Mouse (Mus musculus) intestine, embryonic 16.5 days (tissue): ENCODE measurements around the gene Taf10. TPM values are rescaled to one million over a fixed set of nuclear protein-coding genes. Genes with fewer than 3 reads are reported as not detected.
A peak's percentile ranks its signal among the peaks of the same experiment; 100 is the strongest.

Source experiments
- ATAC-seq: fragments of 200-750 bp; cut with Nextera tagmentation; 2 replicates; pipeline ENCODE4 v1.8.0; 2017; ENCODE audit warnings: moderate TSS enrichment, moderate library complexity
- H3K27ac ChIP-seq: fragments of 300-500 bp; sonication (generic); 2 replicates; pipeline ENCODE4 v1.5.1; 2014; ENCODE audit warnings: mild to moderate bottlenecking, low read length
- H3K27me3 ChIP-seq: fragments of 300-500 bp; sonication (generic); replicated peaks from 2 replicates; pipeline ENCODE4 v1.6.1; 2014; ENCODE audit warnings: low read length, control low read depth, mixed read lengths; ENCODE audit not compliant: control insufficient read depth, insufficient read depth
- H3K36me3 ChIP-seq: fragments of 300-500 bp; sonication (generic); 2 replicates; pipeline ENCODE4 v1.6.1; 2014; ENCODE audit warnings: low read length, control low read depth; ENCODE audit not compliant: control insufficient read depth, insufficient read depth
- H3K4me1 ChIP-seq: fragments of 300-500 bp; sonication (generic); 2 replicates; pipeline ENCODE4 v1.6.1; 2014; ENCODE audit warnings: low read length, control low read depth, mixed read lengths; ENCODE audit not compliant: control insufficient read depth, insufficient read depth
- H3K4me2 ChIP-seq: fragments of 300-500 bp; sonication (generic); 2 replicates; pipeline ENCODE4 v1.6.1; 2014; ENCODE audit warnings: low read depth, low read length, control low read depth
- H3K4me3 ChIP-seq: fragments of 300-500 bp; sonication (generic); 2 replicates; pipeline ENCODE4 v1.5.1; 2014; ENCODE audit warnings: mild to moderate bottlenecking, low read length
- H3K9ac ChIP-seq: fragments of 300-500 bp; sonication (generic); 2 replicates; pipeline ENCODE4 v1.6.1; 2014; ENCODE audit warnings: low read depth, low read length
- H3K9me3 ChIP-seq: fragments of 300-500 bp; sonication (generic); 2 replicates; pipeline ENCODE4 v1.6.1; 2016; ENCODE audit warnings: low read length, control low read depth; ENCODE audit not compliant: control insufficient read depth
- WGBS: fragments of 180-500 bp; shearing (Covaris S2); extraction: QIAGEN DNeasy Blood & Tissue Kit; methylation state at CpG from one replicate; pipeline ENCODE4 v1.1.7; 2014; 5-methylcytosine and 5-hydroxymethylcytosine counted together
- polyA plus RNA-seq: library from polyadenylated mRNA; unstranded; fragments of >200 nt; fragmentation: Nextera tagmentation; extraction: Ambion mirVana; gene quantifications from 2 replicates; pipeline ENCODE4 v1.2.1, GENCODE M21; 2015

The Taf10 gene
- polyA plus RNA-seq, 1 experiment from 2014 or later = 114 TPM

DNA sequence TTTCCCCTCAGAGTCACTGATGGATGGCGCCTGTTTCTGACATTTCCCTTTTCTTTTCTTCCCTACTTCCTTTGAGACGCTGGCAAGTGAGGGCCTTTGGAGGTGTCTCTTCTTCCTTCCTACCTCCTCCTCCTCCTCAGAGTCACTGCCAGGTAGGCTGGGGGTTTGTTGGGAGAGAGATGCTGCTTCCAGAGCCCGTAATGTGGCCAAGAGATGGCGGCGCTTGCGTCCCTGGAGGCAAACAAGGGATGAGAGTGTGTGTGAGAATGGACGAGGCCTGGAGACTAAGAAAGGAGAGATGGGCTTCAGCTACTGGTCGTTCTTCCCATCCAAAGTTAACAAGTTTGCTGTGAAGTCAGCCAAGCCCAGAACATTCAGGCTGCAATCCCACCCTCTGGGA lies 9.3 kb downstream of the Taf10 start:
- Histone ChIP-seq H3K9ac (no peak overlapping the region), H3K4me1 (peaks cover 16% of the 10 kb centered on the region; the same call in 1 of the 2 replicates), H3K4me3 (no peak overlapping the region), H3K36me3 (peaks cover 6% of the 10 kb centered on the region), H3K27ac (no peak overlapping the region), H3K9me3 (no peaks in the 10 kb centered on the region), H3K27me3 (no peaks in the 10 kb centered on the region), H3K4me2 (peak overlapping the region; percentile 67; the same call in 1 of the 2 replicates)
- no peak for ATAC-seq
- WGBS = 85% methylated on average over 8 of the region's 8 CpGs

DNA sequence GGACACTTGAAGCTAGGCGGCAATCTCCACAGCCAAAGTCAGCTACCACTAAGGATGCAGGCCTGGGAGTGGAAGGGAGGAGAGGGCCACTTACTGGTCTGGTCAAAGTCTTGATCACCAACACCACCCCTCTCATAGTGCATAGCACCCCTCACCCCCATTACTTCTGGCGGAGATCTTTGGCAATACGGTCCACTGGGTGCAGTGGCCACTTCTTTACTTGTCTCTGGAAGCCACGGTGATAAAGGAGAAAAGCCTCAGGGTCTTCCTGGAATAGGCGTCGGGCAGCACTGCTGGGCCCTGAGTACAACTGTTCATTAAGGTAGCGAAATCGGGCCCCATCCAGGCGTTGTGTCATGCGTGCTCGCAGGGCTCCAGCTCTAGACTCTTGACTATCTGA lies 10.3 kb downstream of the Taf10 start:
- 94% methylated on average over 11 of the region's 11 CpGs for WGBS
- Histone ChIP-seq H3K4me3 (no peak overlapping the region), H3K9ac (no peak overlapping the region), H3K36me3 (peaks cover 6% of the 10 kb centered on the region), H3K4me2 (no peak overlapping the region), H3K27me3 (no peaks in the 10 kb centered on the region), H3K4me1 (0 out of 2 replicates have a peak, but pooled peaks cover 12% of the 10 kb centered on the region), H3K27ac (no peak overlapping the region), H3K9me3 (no peaks in the 10 kb centered on the region)
- ATAC-seq = no peak

DNA sequence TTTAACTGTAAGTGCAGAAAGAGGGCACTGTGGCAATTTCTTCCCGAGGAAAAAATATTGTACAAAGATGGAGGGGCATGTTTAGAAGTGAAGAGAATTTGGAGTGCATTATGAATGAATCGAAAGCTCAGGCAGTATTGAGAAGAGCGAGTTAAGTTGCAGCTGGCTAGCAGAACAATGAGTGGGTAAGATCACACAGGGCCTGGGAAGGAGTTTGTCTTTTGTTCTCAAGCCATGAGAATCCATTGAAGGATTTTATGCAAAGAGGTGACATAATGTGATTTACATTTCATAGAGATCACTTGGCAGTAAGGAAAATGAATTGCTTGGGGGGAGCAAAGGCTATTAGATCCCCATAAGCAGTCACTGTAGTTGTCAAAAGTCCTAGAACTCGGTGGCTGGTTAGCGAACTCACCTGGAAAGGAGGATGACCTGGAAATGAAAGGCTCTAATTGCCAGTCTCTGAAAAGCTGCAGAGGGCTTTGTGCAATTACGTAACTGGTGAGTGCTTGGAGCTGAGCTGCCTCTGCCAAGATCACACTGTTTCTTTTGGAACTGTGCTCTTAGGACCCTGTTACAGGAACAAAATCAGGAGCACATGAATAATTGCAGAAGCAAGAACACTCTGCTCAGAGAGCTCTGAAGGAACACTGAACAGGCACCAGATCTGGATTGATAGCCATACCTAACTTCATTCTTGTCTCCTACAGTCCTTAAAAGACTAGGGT lies 15.3 kb downstream of the Taf10 start:
- no peak for ATAC-seq
- Histone ChIP-seq H3K4me2 (no peak overlapping the region), H3K36me3 (peaks cover 4% of the 10 kb centered on the region), H3K9me3 (no peaks in the 10 kb centered on the region), H3K9ac (no peak overlapping the region), H3K27ac (no peak overlapping the region), H3K27me3 (no peaks in the 10 kb centered on the region), H3K4me1 (no peaks in the 10 kb centered on the region), H3K4me3 (no peak overlapping the region)
- WGBS = 78% methylated on average over 6 of the region's 6 CpGs

DNA sequence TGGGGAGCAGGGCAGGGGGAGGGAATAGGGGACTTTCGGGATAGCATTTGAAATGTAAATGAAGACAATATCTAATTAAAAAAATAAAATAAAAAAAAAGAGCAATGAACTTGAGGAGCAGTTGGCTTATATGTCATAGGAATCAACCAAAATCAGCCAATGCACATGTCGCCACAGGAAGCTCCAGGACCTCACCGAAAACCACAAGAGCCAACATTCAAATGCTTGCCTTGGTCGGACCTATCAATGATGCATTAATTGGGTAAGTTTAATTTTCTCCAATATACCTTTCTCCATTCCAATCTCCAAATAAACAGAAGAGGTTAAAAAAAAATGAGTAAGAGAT lies 17.2 kb downstream of the Taf10 start:
- H3K9ac ChIP-seq = no peak overlapping the region
- 94% methylated on average over 4 of the region's 4 CpGs for WGBS
- no peaks in the 10 kb centered on the region for H3K4me1 ChIP-seq
- no peak overlapping the region for H3K27ac ChIP-seq
- no peaks in the 10 kb centered on the region for H3K9me3 ChIP-seq
- H3K36me3 ChIP-seq = no peaks in the 10 kb centered on the region
- no peaks in the 10 kb centered on the region for H3K27me3 ChIP-seq
- no peak overlapping the region for H3K4me3 ChIP-seq
- no peak for ATAC-seq
- H3K4me2 ChIP-seq = no peak overlapping the region

DNA sequence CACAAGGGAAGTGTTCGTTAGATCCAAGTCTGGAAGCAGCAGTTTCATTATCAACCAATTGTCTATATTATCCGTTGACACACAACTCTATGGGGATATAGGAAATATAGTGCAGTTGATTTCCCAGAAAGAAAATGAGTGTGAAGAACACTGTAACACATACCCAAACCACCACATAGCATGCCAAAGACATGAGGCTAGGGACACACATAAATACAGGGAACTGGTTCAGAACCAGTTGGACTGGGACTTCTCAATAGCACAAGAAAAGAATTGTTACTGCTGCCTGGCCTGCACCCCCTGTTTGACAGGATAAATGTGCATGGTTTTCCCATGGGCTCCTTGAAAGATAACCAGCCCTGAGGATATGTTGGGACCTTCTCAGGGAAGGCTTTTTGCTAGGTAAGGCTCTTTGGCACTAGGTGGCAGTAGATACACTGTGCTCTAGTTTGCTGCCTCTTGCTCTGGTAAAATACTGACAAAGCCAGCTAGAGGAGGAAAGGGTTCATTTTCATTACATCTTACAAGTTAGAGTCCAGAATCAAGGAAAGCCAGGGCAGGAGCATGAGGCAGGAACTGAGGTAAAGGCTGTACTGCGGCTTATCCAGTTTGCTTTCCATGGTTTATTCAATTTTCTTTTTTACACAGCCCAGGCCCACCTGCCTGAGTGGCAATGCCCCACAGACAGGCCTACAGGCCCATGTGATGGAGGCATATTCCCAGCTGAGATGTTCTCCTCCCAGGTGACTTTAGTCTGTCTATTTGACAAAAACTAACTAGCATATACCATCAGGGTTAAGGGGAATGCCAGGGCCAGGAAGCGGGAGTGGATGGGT lies 17.8 kb downstream of the Taf10 start:
- no peaks in the 10 kb centered on the region for H3K27me3 ChIP-seq
- no peaks in the 10 kb centered on the region for H3K9me3 ChIP-seq
- H3K4me1 ChIP-seq = no peaks in the 10 kb centered on the region
- 77% methylated on average over 4 of the region's 4 CpGs for WGBS
- H3K27ac ChIP-seq = no peak overlapping the region
- H3K36me3 ChIP-seq = no peaks in the 10 kb centered on the region
- no peak overlapping the region for H3K9ac ChIP-seq
- no peak overlapping the region for H3K4me3 ChIP-seq
- peak; percentile 86 for ATAC-seq
- H3K4me2 ChIP-seq = no peak overlapping the region

DNA sequence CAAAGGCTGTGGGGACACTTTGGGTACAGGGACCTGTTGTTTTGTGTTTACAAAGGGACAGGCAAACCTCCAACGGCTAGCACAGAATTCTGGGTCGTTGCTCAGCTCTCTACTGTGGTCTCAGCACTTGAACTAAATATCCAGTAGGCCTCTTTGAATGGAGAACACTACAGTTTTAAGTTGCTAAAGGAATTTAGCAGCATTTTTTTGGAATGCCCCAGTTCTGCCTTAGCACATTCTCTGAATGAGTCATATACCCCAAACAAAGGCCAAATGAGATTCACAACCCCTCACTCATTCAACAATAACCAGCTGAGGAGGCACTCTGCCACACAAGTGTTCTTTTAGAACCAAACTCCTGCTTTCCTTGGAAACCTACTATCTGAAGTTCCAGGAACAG lies 22.2 kb downstream of the Taf10 start:
- H3K9me3 ChIP-seq = no peaks in the 10 kb centered on the region
- H3K4me2 ChIP-seq = no peak overlapping the region
- no peak overlapping the region for H3K4me3 ChIP-seq
- H3K27ac ChIP-seq = no peak overlapping the region
- no peaks in the 10 kb centered on the region for H3K4me1 ChIP-seq
- H3K27me3 ChIP-seq = no peaks in the 10 kb centered on the region
- 84% methylated on average over 2 of the region's 2 CpGs for WGBS
- no peak overlapping the region for H3K9ac ChIP-seq
- H3K36me3 ChIP-seq = no peaks in the 10 kb centered on the region
- no peak for ATAC-seq

DNA sequence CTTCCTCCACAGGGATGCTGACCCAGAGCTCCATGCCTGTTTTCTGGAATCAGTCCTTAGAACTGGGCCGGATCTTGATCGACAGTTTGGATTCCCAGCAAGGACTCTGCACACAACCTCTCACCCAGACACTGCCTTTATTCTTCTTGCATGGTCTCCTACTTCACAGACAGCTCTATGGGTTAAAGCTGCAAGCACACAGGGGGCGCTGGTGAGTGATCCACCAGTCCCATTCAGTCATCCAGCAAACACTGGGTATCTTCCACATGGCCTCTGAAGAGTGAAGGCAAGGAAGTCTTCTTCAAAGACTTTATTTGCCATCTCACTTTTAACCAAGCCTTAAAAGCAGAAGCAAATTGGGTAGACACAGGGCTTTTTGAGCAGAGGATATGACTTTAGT lies 28.8 kb downstream of the Taf10 start:
- no peaks in the 10 kb centered on the region for H3K36me3 ChIP-seq
- no peaks in the 10 kb centered on the region for H3K9me3 ChIP-seq
- H3K27ac ChIP-seq = no peak overlapping the region
- no peak overlapping the region for H3K4me3 ChIP-seq
- ATAC-seq = no peak
- H3K4me1 ChIP-seq = no peaks in the 10 kb centered on the region
- WGBS = 59% methylated on average over 3 of the region's 3 CpGs
- H3K27me3 ChIP-seq = no peaks in the 10 kb centered on the region
- no peak overlapping the region for H3K4me2 ChIP-seq
- no peak overlapping the region for H3K9ac ChIP-seq

DNA sequence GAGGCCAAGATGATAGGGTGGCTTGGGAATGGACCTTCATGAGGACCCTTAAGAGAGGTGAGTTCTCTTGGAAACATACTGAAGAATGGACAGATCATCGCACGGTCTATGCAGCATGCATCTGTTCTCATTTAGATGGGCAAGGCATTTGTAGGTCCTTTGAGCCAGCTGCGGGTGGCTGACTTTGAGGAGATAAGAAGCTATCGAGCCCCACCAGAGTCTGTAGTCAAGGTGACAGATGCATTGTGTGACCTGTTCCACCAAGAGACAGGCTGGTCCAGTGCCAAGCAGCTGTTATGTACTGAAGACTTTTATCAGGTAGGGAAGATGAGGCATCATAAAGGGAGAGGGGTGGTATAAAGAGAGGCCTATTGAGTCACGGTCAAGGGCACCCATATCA lies 35.4 kb downstream of the Taf10 start:
- H3K9me3 ChIP-seq = no peaks in the 10 kb centered on the region
- no peak overlapping the region for H3K9ac ChIP-seq
- WGBS = 93% methylated on average over 5 of the region's 5 CpGs
- no peak for ATAC-seq
- H3K27ac ChIP-seq = no peak overlapping the region
- no peaks in the 10 kb centered on the region for H3K4me1 ChIP-seq
- H3K36me3 ChIP-seq = no peaks in the 10 kb centered on the region
- no peaks in the 10 kb centered on the region for H3K27me3 ChIP-seq
- no peak overlapping the region for H3K4me2 ChIP-seq
- no peak overlapping the region for H3K4me3 ChIP-seq

DNA sequence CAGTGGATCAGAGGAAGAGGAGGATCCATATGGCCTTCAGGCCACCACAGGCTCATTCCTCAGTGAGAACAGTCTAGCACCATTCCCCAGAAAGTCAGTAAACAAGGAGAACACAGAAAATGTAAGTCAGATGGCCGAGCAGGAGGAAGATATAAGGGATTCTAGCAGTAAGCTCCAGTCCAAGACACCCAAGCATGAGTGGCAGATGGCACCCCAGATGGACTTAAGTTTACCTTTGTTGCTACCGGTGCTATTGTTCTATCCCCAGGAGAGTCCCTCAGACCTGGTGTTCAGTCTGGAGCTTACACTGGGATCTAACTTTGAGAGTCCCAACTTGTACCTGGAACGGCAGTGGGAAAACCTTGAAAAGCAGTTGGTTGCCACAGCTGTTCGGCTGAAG lies 40.3 kb downstream of the Taf10 start:
- 82% methylated on average over 4 of the region's 4 CpGs for WGBS
- no peaks in the 10 kb centered on the region for H3K27me3 ChIP-seq

More for the DNA sequence above, 40.3 kb downstream of the Taf10 start:
- Histone ChIP-seq H3K9me3 (no peaks in the 10 kb centered on the region), H3K4me1 (no peaks in the 10 kb centered on the region), H3K36me3 (no peaks in the 10 kb centered on the region), H3K9ac (no peak overlapping the region), H3K27ac (no peak overlapping the region), H3K4me2 (no peak overlapping the region), H3K4me3 (no peak overlapping the region)
- ATAC-seq = no peak
